8 mouse cellular contexts compared by ENCODE assay signal in the genomic region with DNA sequence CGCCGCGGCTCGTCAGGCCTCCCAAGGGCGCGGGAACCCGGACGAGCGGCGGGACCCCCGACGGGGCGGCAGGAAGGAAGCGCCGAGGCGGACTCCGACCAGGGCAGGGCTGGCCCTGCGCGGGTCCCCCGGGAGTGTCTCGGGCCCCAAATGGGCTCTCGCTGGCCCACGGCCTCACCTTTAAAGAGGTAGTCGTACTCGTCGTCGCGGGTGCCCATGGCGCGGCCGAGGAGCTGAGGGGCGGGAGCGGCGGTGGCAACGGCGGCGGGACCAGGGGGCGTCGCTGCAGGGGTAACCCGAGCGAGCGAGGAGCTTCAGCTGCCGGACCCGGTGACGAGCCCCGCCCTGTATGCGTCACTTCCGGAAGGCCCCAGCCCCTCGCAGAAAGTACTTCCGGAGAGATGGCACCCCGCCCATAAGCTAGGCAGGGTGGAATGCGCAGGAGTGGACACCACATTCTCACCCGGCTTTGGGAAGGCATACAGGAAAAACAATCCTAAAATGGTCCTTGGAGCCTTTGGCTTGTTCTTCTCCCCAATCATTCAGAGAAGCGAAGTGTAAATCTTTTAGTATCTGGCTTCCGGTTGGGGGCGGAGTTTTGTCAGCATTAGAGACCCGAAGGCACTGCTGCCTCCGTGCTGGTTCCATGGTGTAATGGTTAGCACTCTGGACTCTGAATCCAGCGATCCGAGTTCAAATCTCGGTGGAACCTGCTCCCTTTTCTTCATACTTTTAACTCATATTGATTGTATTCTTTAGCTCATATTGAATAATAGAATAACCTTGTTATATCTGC. TPM values are rescaled to one million over a fixed set of nuclear protein-coding genes. Genes with fewer than 3 reads are reported as not detected.
DNase-seq lines count a peak whose midpoint lies in the region; ATAC-seq lines count a peak whose summit lies in the region.

Rab11a (minus strand) TSS at position 353 of the 796 bp plus-strand sequence.

- no peaks in the 10 kb centered on the region for H3K27me3 ChIP-seq in heart, embryonic 14.5 days (ENCODE audit: control insufficient read depth, insufficient read depth, low read length)
- H3K27me3 ChIP-seq in liver, embryonic 13.5 days, result no peaks in the 10 kb centered on the region
- no peaks in the 10 kb centered on the region for H3K27me3 ChIP-seq in stomach, embryonic 16.5 days (ENCODE audit: control insufficient read depth, insufficient read depth, low read length)

- H3K4me2 ChIP-seq in heart, embryonic 14.5 days (ENCODE audit: low read length), result peak within 1 kb of the TSS; percentile 66
- peak within 1 kb of the TSS; percentile 80 for H3K4me2 ChIP-seq in liver, embryonic 13.5 days
- peak within 1 kb of the TSS; percentile 56 for H3K4me2 ChIP-seq in stomach, embryonic 16.5 days (ENCODE audit: low read depth, low read length)

- under 1% methylated on average over 60 of the region's 61 CpGs for WGBS in heart, embryonic 14.5 days
- WGBS in liver, embryonic 13.5 days (ENCODE audit: insufficient replicate concordance), result under 1% methylated on average over 60 of the region's 61 CpGs
- under 1% methylated on average over 61 of the region's 61 CpGs for WGBS in stomach, embryonic 16.5 days

- H3K27ac ChIP-seq in heart, embryonic 14.5 days (replicated peaks in 1 of 2; ENCODE audit: control insufficient read depth in 1 of 2, insufficient read depth in 1 of 2, low read depth in 2 of 2, low read length in 2 of 2), result peak within 1 kb of the TSS; percentile 94 to 96
- peak within 1 kb of the TSS; percentile 93 for H3K27ac ChIP-seq in liver, embryonic 13.5 days
- peak within 1 kb of the TSS; percentile 91 for H3K27ac ChIP-seq in stomach, embryonic 16.5 days (ENCODE audit: low read length)

- H3K9ac ChIP-seq in heart, embryonic 14.5 days (ENCODE audit: low read length), result peak within 1 kb of the TSS; percentile 91
- peak within 1 kb of the TSS; percentile 92 for H3K9ac ChIP-seq in liver, embryonic 13.5 days
- H3K9ac ChIP-seq in stomach, embryonic 16.5 days (ENCODE audit: low read length), result peak within 1 kb of the TSS; percentile 86

- peak; percentile 92 for ATAC-seq in CD4-positive, CD25-positive, alpha-beta regulatory T cell, adult 4 months
- peak; percentile 93 for ATAC-seq in heart, embryonic 14.5 days (ENCODE audit: insufficient number of reproducible peaks, insufficient read depth, low FRiP score, low read depth)
- peak; percentile 94 for ATAC-seq in liver, embryonic 13.5 days (ENCODE audit: low read depth)
- peak; percentile 95 for ATAC-seq in stomach, embryonic 16.5 days (ENCODE audit: insufficient read depth, low FRiP score)

- H3K4me3 ChIP-seq in heart, embryonic 14.5 days (ENCODE audit: control insufficient read depth in 1 of 2, insufficient read depth in 1 of 2, low read depth in 1 of 2, low read length in 2 of 2), result peak within 1 kb of the TSS; percentile 93 to 94
- peak within 1 kb of the TSS; percentile 84 for H3K4me3 ChIP-seq in liver, embryonic 13.5 days (replicated peaks)
- peak within 1 kb of the TSS; percentile 77 for H3K4me3 ChIP-seq in stomach, embryonic 16.5 days (replicated peaks; ENCODE audit: low read length)

- no peaks in the 10 kb centered on the region for H3K9me3 ChIP-seq in heart, embryonic 14.5 days (ENCODE audit: control insufficient read depth, low read length)
- no peaks in the 10 kb centered on the region for H3K9me3 ChIP-seq in liver, embryonic 13.5 days (replicated peaks)
- H3K9me3 ChIP-seq in stomach, embryonic 16.5 days (replicated peaks; ENCODE audit: control insufficient read depth, low read length), result no peaks in the 10 kb centered on the region

- DNase-seq in c-Kit-negative CD71-positive TER-119-positive erythroid progenitor cells, embryonic 14.5 days (ENCODE audit: low read depth, low spot score), result peak; percentile 87
- DNase-seq in fibroblast of lung, adult 2 months (ENCODE audit: low read depth), result peak; percentile 69
- DNase-seq in kidney, postnatal 14 days, result peak; percentile 98
- DNase-seq in liver, embryonic 13.5 days, result peak; percentile 93
- peak; percentile 96 for DNase-seq in neural tube, embryonic 10.5 days (ENCODE audit: extremely low spot score, low spot score)

- 0 out of 2 replicates have a peak, but pooled peaks cover 3% of the 10 kb centered on the region for H3K36me3 ChIP-seq in heart, embryonic 14.5 days (ENCODE audit: control insufficient read depth, insufficient read depth, low read length)
- no peaks in the 10 kb centered on the region for H3K36me3 ChIP-seq in liver, embryonic 13.5 days
- no peaks in the 10 kb centered on the region for H3K36me3 ChIP-seq in stomach, embryonic 16.5 days (ENCODE audit: control insufficient read depth, insufficient read depth, low read length)

- peaks cover 3 to 11% of the 10 kb centered on the region in 2 experiments for H3K4me1 ChIP-seq in heart, embryonic 14.5 days (ENCODE audit: control insufficient read depth in 2 of 2, insufficient read depth in 2 of 2, low read length in 2 of 2)
- H3K4me1 ChIP-seq in liver, embryonic 13.5 days (replicated peaks), result peaks cover 26% of the 10 kb centered on the region
- H3K4me1 ChIP-seq in stomach, embryonic 16.5 days (ENCODE audit: control insufficient read depth, insufficient read depth, low read length), result peaks cover 7% of the 10 kb centered on the region; the same call in 1 of the 2 replicates

RNA-seq across cellular contexts. Expression of gene Rab11a, which starts in this region (rescaled TPM):
- 100 to 1,000 TPM; 166 to 218 TPM for polyA plus RNA-seq in CD4-positive, CD25-positive, alpha-beta regulatory T cell, adult 4 months (2017; shearing (Covaris generic))
- polyA plus RNA-seq in heart, embryonic 14.5 days (2014; fragmentation: Nextera tagmentation; extraction: Ambion mirVana), result 390 and 408 TPM in 2 replicates
- 254 and 265 TPM in 2 replicates for polyA plus RNA-seq in liver, embryonic 13.5 days (2015; fragmentation: Nextera tagmentation; extraction: Ambion mirVana)
- 535 and 653 TPM in 2 replicates for polyA plus RNA-seq in stomach, embryonic 16.5 days (2015; fragmentation: Nextera tagmentation; extraction: Ambion mirVana)

Comparison
In these comparisons a context has a peak if more than half of its experiments do, and no peak if none do; other contexts are left out.
1. Peak in every context shown above with its lines: DNase-seq, ATAC-seq, H3K4me3 ChIP-seq and H3K27ac ChIP-seq.